Mouse (Mus musculus): ENCODE data around the gene Krtcap2. TPM values are rescaled to one million over a fixed set of nuclear protein-coding genes. Genes with fewer than 3 reads are reported as not detected.

Gene Krtcap2
- polyA plus RNA-seq, 1 experiment from 2014 or later: 196 TPM

DNA sequence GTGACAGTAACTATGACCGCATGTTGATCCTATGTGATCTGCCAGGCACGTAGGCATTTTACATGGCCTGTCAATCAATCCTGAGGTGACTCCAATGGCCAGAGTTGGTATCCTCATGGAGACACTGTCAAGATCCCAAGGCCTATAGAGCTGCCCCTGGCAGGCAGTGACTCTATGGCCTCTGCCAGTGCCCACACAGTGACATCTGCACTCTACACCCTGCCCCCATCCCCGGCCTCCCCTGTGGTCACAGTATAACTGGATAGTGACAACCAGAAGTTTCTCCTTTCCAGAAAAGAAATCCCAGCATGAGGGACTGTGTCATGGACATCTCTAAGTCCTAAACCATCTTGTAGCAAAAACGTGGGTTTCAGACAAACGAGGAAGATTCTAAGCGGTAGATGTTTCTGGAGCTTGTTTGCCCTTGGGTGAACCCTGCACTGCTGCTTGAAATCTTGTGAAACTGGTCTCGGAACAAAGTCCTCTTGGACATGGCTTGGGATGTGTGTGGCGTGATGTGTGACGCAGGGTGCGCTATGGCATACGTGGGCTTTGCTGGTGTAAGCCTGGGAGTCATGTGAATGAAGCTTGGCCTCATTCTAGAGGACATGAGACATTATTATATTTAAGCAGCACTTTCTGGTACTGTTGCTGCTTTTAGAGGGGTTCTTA is 47.6 kb downstream of the Krtcap2 start:
- H3K4me1 ChIP-seq (replicated peaks): no peaks in the 10 kb centered on the region
- 90% methylated on average over 11 of the region's 11 CpGs for WGBS
- no peak for ATAC-seq (ENCODE audit: low FRiP score, low read depth)
- H3K27me3 ChIP-seq: no peaks in the 10 kb centered on the region
- H3K36me3 ChIP-seq: no peaks in the 10 kb centered on the region
- no peak overlapping the region for H3K4me2 ChIP-seq
- H3K9me3 ChIP-seq: no peaks in the 10 kb centered on the region
- H3K9ac ChIP-seq: no peak overlapping the region
- H3K4me3 ChIP-seq: no peak overlapping the region
- no peak overlapping the region for H3K27ac ChIP-seq (replicated peaks)

GRCm38 (mm10) chr3:89294195-89294594 is 48.4 kb downstream of the Krtcap2 start:
- Histone ChIP-seq H3K4me2 (no peak overlapping the region), H3K27ac (replicated peaks) (no peak overlapping the region), H3K9me3 (no peaks in the 10 kb centered on the region), H3K36me3 (no peaks in the 10 kb centered on the region), H3K9ac (no peak overlapping the region), H3K27me3 (no peaks in the 10 kb centered on the region), H3K4me1 (replicated peaks) (no peaks in the 10 kb centered on the region), H3K4me3 (no peak overlapping the region)
- WGBS: 80% methylated on average over 5 of the region's 5 CpGs
- ATAC-seq (ENCODE audit: low FRiP score, low read depth): no peak

- Histone ChIP-seq H3K9ac (no peak overlapping the region), H3K4me1 (replicated peaks) (peaks cover 7% of the 10 kb centered on the region), H3K27ac (replicated peaks) (no peak overlapping the region), H3K4me3 (no peak overlapping the region), H3K4me2 (no peak overlapping the region), H3K9me3 (no peaks in the 10 kb centered on the region), H3K27me3 (peaks cover 4% of the 10 kb centered on the region), H3K36me3 (no peaks in the 10 kb centered on the region)
- no peak for ATAC-seq (ENCODE audit: low FRiP score, low read depth)
- WGBS: 89% methylated on average over 8 of the region's 8 CpGs
These were observed 50.0 kb downstream of the Krtcap2 start for GRCm38 (mm10) chr3:89295685-89296230.

DNA sequence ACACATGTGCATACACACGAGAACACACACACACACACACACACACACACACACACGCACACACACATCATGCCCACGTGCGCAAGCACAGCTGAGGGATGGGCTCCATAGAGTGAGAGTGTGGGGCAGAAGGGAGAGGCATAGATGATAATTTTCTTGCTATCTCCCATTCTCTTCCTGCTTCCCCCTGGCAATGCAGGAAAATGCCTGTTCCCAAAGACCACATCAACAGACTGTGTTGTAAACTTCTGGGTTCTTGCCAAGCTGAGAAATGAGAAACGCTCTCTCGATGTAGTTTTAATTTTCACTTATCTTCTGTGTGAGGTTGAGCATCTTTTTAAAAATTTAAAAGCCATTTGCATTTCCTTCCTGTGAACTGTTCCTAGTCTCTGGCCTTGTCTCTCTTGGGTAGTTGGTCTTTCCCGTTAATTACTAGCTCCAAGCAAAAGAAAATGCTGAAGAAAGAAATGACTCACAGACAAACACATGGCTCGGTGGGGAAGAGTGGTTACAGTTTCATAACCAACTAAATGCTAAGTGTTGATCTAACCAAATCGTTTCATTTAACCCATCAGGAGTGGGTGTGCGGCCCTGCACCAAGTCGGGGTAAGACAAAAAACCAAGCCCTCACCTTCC is 51.1 kb downstream of the Krtcap2 start:
- Histone ChIP-seq H3K36me3 (no peaks in the 10 kb centered on the region), H3K9me3 (no peaks in the 10 kb centered on the region), H3K4me3 (no peak overlapping the region), H3K9ac (no peak overlapping the region), H3K27me3 (peaks cover 4% of the 10 kb centered on the region), H3K27ac (replicated peaks) (no peak overlapping the region), H3K4me2 (no peak overlapping the region), H3K4me1 (replicated peaks) (peaks cover 7% of the 10 kb centered on the region)
- no peak for ATAC-seq (ENCODE audit: low FRiP score, low read depth)
- 81% methylated on average over 11 of the region's 11 CpGs for WGBS

DNA sequence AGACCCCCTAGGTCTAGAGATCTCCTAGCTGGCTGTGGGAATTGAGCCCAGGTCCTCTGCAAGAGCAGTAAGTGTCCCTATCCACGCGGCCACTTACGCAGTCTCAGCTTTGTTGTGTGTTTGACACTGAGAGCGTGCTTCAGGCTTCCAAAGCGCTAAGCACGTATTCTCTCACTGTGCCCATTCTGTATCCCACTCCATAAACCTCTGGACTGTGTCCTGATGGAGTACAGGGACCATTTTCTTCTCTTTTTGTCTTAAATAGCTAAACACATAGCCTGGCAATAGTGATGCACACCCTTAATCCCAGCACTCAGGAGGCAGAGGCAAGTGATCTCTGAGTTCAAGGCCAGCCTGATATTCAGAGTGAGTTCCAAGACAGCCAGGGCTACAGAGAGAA is 53.1 kb downstream of the Krtcap2 start:
- Histone ChIP-seq H3K4me3 (no peak overlapping the region), H3K27ac (replicated peaks) (no peak overlapping the region), H3K27me3 (peaks cover 4% of the 10 kb centered on the region), H3K4me1 (replicated peaks) (peaks cover 7% of the 10 kb centered on the region), H3K9ac (no peak overlapping the region), H3K36me3 (no peaks in the 10 kb centered on the region), H3K9me3 (no peaks in the 10 kb centered on the region), H3K4me2 (no peak overlapping the region)
- no peak for ATAC-seq (ENCODE audit: low FRiP score, low read depth)
- WGBS: 82% methylated on average over 6 of the region's 6 CpGs

DNA sequence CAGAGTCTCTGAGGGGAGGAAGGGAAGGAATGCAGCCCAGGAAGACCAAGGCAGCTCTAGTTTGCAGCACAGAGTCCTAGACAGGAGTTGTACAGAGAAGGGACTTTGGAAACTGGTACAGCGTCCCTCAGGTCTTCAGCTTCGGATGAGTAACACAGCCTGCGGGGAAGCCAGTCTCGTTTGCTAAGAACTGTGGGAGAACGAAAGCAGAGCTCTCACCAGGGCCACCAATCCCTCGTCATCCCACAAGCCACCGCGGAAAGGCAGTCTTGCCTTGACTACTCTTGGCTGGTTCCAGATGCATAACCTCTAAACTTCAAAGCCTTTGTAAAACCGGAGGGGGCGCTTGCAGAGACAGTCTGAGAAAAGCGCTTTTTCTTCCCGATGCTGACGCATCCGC is 53.7 kb downstream of the Krtcap2 start:
- Histone ChIP-seq H3K27me3 (peaks cover 4% of the 10 kb centered on the region), H3K36me3 (no peaks in the 10 kb centered on the region), H3K9ac (no peak overlapping the region), H3K4me3 (peak overlapping the region; percentile 16; the same call in 1 of the 2 replicates), H3K27ac (replicated peaks) (no peak overlapping the region), H3K9me3 (no peaks in the 10 kb centered on the region), H3K4me2 (peak overlapping the region; percentile 47), H3K4me1 (replicated peaks) (peaks cover 7% of the 10 kb centered on the region)
- WGBS: 4% methylated on average over 14 of the region's 14 CpGs
- 0 out of 2 replicates have a peak, but pooled peaks have one; percentile 30 for ATAC-seq (ENCODE audit: low FRiP score, low read depth)

MicroRNAs encoded within 50 kb of the gene (microRNA counts, 519-probe panel; counts per million panel counts)
- microRNA mmu-miR-92b: 2,719 counts per million, percentile 51 among the panel's probes with 10 or more counts

Small RNAs within 50 kb of the gene (microRNA-seq; reads per million reads assigned to microRNA genes)
- gene Mir92b: 3,555 reads per million, percentile 89 among the genes with 10 or more reads in this experiment

Other genes with a start within 250 kb of the Krtcap2 start
- gene Rusc1, start 152.7 kb upstream of the Krtcap2 start, polyA plus RNA-seq (2015; fragmentation: Nextera tagmentation; extraction: Ambion mirVana): 111 and 120 TPM in 2 replicates
- gene Gm43738, start 144.9 kb upstream of the Krtcap2 start, polyA plus RNA-seq (2015; fragmentation: Nextera tagmentation; extraction: Ambion mirVana): not detected in 2 replicates
- gene Fdps, start 144.0 kb upstream of the Krtcap2 start, polyA plus RNA-seq (2015; fragmentation: Nextera tagmentation; extraction: Ambion mirVana): 465 and 483 TPM in 2 replicates
- gene Pklr, start 109.8 kb upstream of the Krtcap2 start, polyA plus RNA-seq (2015; fragmentation: Nextera tagmentation; extraction: Ambion mirVana): 0.09 TPM in 2 replicates
- 51.9 and 59.2 TPM in 2 replicates for gene Hcn3, start 85.8 kb upstream of the Krtcap2 start, polyA plus RNA-seq (2015; fragmentation: Nextera tagmentation; extraction: Ambion mirVana)
- gene Clk2, start 81.2 kb upstream of the Krtcap2 start, polyA plus RNA-seq (2015; fragmentation: Nextera tagmentation; extraction: Ambion mirVana): 20.0 and 22.6 TPM in 2 replicates
- 148 and 158 TPM in 2 replicates for gene Scamp3, start 68.5 kb upstream of the Krtcap2 start, polyA plus RNA-seq (2015; fragmentation: Nextera tagmentation; extraction: Ambion mirVana)
- 35.5 and 39.2 TPM in 2 replicates for gene Fam189b, start 62.8 kb upstream of the Krtcap2 start, polyA plus RNA-seq (2015; fragmentation: Nextera tagmentation; extraction: Ambion mirVana)
- gene Gba, start 43.0 kb upstream of the Krtcap2 start, polyA plus RNA-seq (2015; fragmentation: Nextera tagmentation; extraction: Ambion mirVana): 46.6 and 48.0 TPM in 2 replicates
- 51.5 and 51.6 TPM in 2 replicates for gene Thbs3, start 30.8 kb upstream of the Krtcap2 start, polyA plus RNA-seq (2015; fragmentation: Nextera tagmentation; extraction: Ambion mirVana)
- 149 and 152 TPM in 2 replicates for gene Mtx1, start 18.9 kb upstream of the Krtcap2 start, polyA plus RNA-seq (2015; fragmentation: Nextera tagmentation; extraction: Ambion mirVana)
- gene Muc1, start 16.9 kb upstream of the Krtcap2 start, polyA plus RNA-seq (2015; fragmentation: Nextera tagmentation; extraction: Ambion mirVana): 1.2 and 1.6 TPM in 2 replicates
- 71.3 and 81.6 TPM in 2 replicates for gene Trim46, start 343 bp downstream of the Krtcap2 start, polyA plus RNA-seq (2015; fragmentation: Nextera tagmentation; extraction: Ambion mirVana)
- 80.0 and 88.4 TPM in 2 replicates for gene Dpm3, start 13.4 kb downstream of the Krtcap2 start, polyA plus RNA-seq (2015; fragmentation: Nextera tagmentation; extraction: Ambion mirVana)
- 36.2 and 38.5 TPM in 2 replicates for gene Slc50a1, start 24.6 kb downstream of the Krtcap2 start, polyA plus RNA-seq (2015; fragmentation: Nextera tagmentation; extraction: Ambion mirVana)
- gene Efna1, start 35.2 kb downstream of the Krtcap2 start, polyA plus RNA-seq (2015; fragmentation: Nextera tagmentation; extraction: Ambion mirVana): 8.9 and 9.1 TPM in 2 replicates
- gene Efna3, start 77.0 kb downstream of the Krtcap2 start, polyA plus RNA-seq (2015; fragmentation: Nextera tagmentation; extraction: Ambion mirVana): 62.4 and 72.3 TPM in 2 replicates
- 6.0 and 7.4 TPM in 2 replicates for gene Efna4, start 92.1 kb downstream of the Krtcap2 start, polyA plus RNA-seq (2015; fragmentation: Nextera tagmentation; extraction: Ambion mirVana)
- gene Adam15, start 104.0 kb downstream of the Krtcap2 start, polyA plus RNA-seq (2015; fragmentation: Nextera tagmentation; extraction: Ambion mirVana): 71.0 and 77.1 TPM in 2 replicates
- gene Dcst2, start 116.0 kb downstream of the Krtcap2 start, polyA plus RNA-seq (2015; fragmentation: Nextera tagmentation; extraction: Ambion mirVana): 0.09 and 0.34 TPM in 2 replicates
- gene Dcst1, start 119.3 kb downstream of the Krtcap2 start, polyA plus RNA-seq (2015; fragmentation: Nextera tagmentation; extraction: Ambion mirVana): 0.89 and 1.1 TPM in 2 replicates
- 0.82 and 0.83 TPM in 2 replicates for gene Zbtb7b, start 148.8 kb downstream of the Krtcap2 start, polyA plus RNA-seq (2015; fragmentation: Nextera tagmentation; extraction: Ambion mirVana)
- gene Lenep, start 156.8 kb downstream of the Krtcap2 start, polyA plus RNA-seq (2015; fragmentation: Nextera tagmentation; extraction: Ambion mirVana): 0.89 TPM in 1 of 2 replicates, not detected in the other
- 33.3 and 34.9 TPM in 2 replicates for gene Flad1, start 165.9 kb downstream of the Krtcap2 start, polyA plus RNA-seq (2015; fragmentation: Nextera tagmentation; extraction: Ambion mirVana)
- gene Cks1b, start 172.4 kb downstream of the Krtcap2 start, polyA plus RNA-seq (2015; fragmentation: Nextera tagmentation; extraction: Ambion mirVana): 95.9 and 110 TPM in 2 replicates
- gene Shc1, start 172.5 kb downstream of the Krtcap2 start, polyA plus RNA-seq (2015; fragmentation: Nextera tagmentation; extraction: Ambion mirVana): 20.0 and 21.8 TPM in 2 replicates
- gene Pygo2, start 184.2 kb downstream of the Krtcap2 start, polyA plus RNA-seq (2015; fragmentation: Nextera tagmentation; extraction: Ambion mirVana): 43.1 and 45.8 TPM in 2 replicates
- 18.1 and 20.4 TPM in 2 replicates for gene Pbxip1, start 190.7 kb downstream of the Krtcap2 start, polyA plus RNA-seq (2015; fragmentation: Nextera tagmentation; extraction: Ambion mirVana)
- gene Pmvk, start 208.6 kb downstream of the Krtcap2 start, polyA plus RNA-seq (2015; fragmentation: Nextera tagmentation; extraction: Ambion mirVana): 127 and 130 TPM in 2 replicates